Mouse (Mus musculus): ENCODE results near the gene Snrnp200. TPM values are rescaled to one million over a fixed set of nuclear protein-coding genes. Genes with fewer than 3 reads are reported as not detected.

The Snrnp200 gene
- total RNA-seq, 2 experiments from 2014 or later = 25.7 to 55.2 TPM

Other genes starting within 250 kb of the Snrnp200 start
- gene Ap4e1, start 199.7 kb upstream of the Snrnp200 start, total RNA-seq (2015; ENCODE audit: low replicate concordance) = 3.3 and 5.0 TPM in 2 replicates
- gene Ap4e1, start 199.7 kb upstream of the Snrnp200 start, total RNA-seq (2017; ENCODE audit: low replicate concordance) = 6.6 and 7.7 TPM in 2 replicates
- 2.1 and 29.7 TPM in 2 replicates for gene Blvra, start 137.7 kb upstream of the Snrnp200 start, total RNA-seq (2015; ENCODE audit: low replicate concordance)
- gene Blvra, start 137.7 kb upstream of the Snrnp200 start, total RNA-seq (2017; ENCODE audit: low replicate concordance) = 18.3 and 26.8 TPM in 2 replicates
- gene Ncaph, start 74.4 kb upstream of the Snrnp200 start, total RNA-seq (2015; ENCODE audit: low replicate concordance) = 20.8 and 25.9 TPM in 2 replicates
- 37.4 and 64.0 TPM in 2 replicates for gene Ncaph, start 74.4 kb upstream of the Snrnp200 start, total RNA-seq (2017; ENCODE audit: low replicate concordance)
- 4.8 and 5.2 TPM in 2 replicates for gene Itpripl1, start 64.9 kb upstream of the Snrnp200 start, total RNA-seq (2015; ENCODE audit: low replicate concordance)
- 4.4 and 6.1 TPM in 2 replicates for gene Itpripl1, start 64.9 kb upstream of the Snrnp200 start, total RNA-seq (2017; ENCODE audit: low replicate concordance)
- gene 1810024B03Rik, start 106 bp upstream of the Snrnp200 start, total RNA-seq (2015; ENCODE audit: low replicate concordance) = not detected in 2 replicates
- gene 1810024B03Rik, start 106 bp upstream of the Snrnp200 start, total RNA-seq (2017; ENCODE audit: low replicate concordance) = 0.84 TPM in 1 of 2 replicates, not detected in the other
- gene Ciao1, start 39.4 kb downstream of the Snrnp200 start, total RNA-seq (2015; ENCODE audit: low replicate concordance) = 7.9 and 11.1 TPM in 2 replicates
- gene Ciao1, start 39.4 kb downstream of the Snrnp200 start, total RNA-seq (2017; ENCODE audit: low replicate concordance) = 17.4 and 30.4 TPM in 2 replicates
- 8.3 and 15.0 TPM in 2 replicates for gene Tmem127, start 39.5 kb downstream of the Snrnp200 start, total RNA-seq (2015; ENCODE audit: low replicate concordance)
- 13.9 and 20.6 TPM in 2 replicates for gene Tmem127, start 39.5 kb downstream of the Snrnp200 start, total RNA-seq (2017; ENCODE audit: low replicate concordance)
- 13.2 and 15.4 TPM in 2 replicates for gene Stard7, start 61.8 kb downstream of the Snrnp200 start, total RNA-seq (2015; ENCODE audit: low replicate concordance)
- 23.7 and 33.6 TPM in 2 replicates for gene Stard7, start 61.8 kb downstream of the Snrnp200 start, total RNA-seq (2017; ENCODE audit: low replicate concordance)
- 3.6 and 5.6 TPM in 2 replicates for gene Dusp2, start 127.8 kb downstream of the Snrnp200 start, total RNA-seq (2015; ENCODE audit: low replicate concordance)
- gene Dusp2, start 127.8 kb downstream of the Snrnp200 start, total RNA-seq (2017; ENCODE audit: low replicate concordance) = 0.34 and 1.5 TPM in 2 replicates
- gene Astl, start 130.3 kb downstream of the Snrnp200 start, total RNA-seq (2015; ENCODE audit: low replicate concordance) = not detected in 2 replicates
- gene Astl, start 130.3 kb downstream of the Snrnp200 start, total RNA-seq (2017; ENCODE audit: low replicate concordance) = not detected in 2 replicates
- not detected in 2 replicates for gene Adra2b, start 154.8 kb downstream of the Snrnp200 start, total RNA-seq (2015; ENCODE audit: low replicate concordance)
- gene Adra2b, start 154.8 kb downstream of the Snrnp200 start, total RNA-seq (2017; ENCODE audit: low replicate concordance) = not detected in 2 replicates
- gene Gpat2, start 216.8 kb downstream of the Snrnp200 start, total RNA-seq (2015; ENCODE audit: low replicate concordance) = not detected in 2 replicates
- gene Gpat2, start 216.8 kb downstream of the Snrnp200 start, total RNA-seq (2017; ENCODE audit: low replicate concordance) = not detected in 2 replicates
- gene Fahd2a, start 236.2 kb downstream of the Snrnp200 start, total RNA-seq (2015; ENCODE audit: low replicate concordance) = 12.7 and 21.1 TPM in 2 replicates
- gene Fahd2a, start 236.2 kb downstream of the Snrnp200 start, total RNA-seq (2017; ENCODE audit: low replicate concordance) = 0.42 TPM in 1 of 2 replicates, not detected in the other

All from erythroblast, adult 5-6 weeks (primary cell).